Mouse (Mus musculus) myocyte (in vitro differentiated cells): ENCODE results near the gene Pcdh17. TPM values are rescaled to one million over a fixed set of nuclear protein-coding genes. Genes with fewer than 3 reads are reported as not detected.

Experiments used
- H3K27me3 ChIP-seq: one replicate; pipeline ENCODE4 v1.6.1; 2011; ENCODE audit not compliant: control insufficient read depth, insufficient read depth, insufficient read length
- H3K36me3 ChIP-seq: one replicate; pipeline ENCODE4 v1.6.1; 2011; ENCODE audit not compliant: control insufficient read depth, insufficient read depth
- H3K4me2 ChIP-seq: one replicate; pipeline ENCODE4 v1.6.1; 2011; ENCODE audit warnings: low read depth, control low read depth
- H3K4me3 ChIP-seq: one replicate; pipeline ENCODE4 v1.5.1; 2011; ENCODE audit warnings: mild to moderate bottlenecking, control low read depth, moderate library complexity
- H3K79me2 ChIP-seq: one replicate; pipeline ENCODE4 v1.6.1; 2011; ENCODE audit not compliant: control insufficient read depth, insufficient read depth
- H3ac ChIP-seq: one replicate; pipeline ENCODE4 v1.6.1; 2011; ENCODE audit not compliant: control insufficient read depth, insufficient read length
- CEBPB ChIP-seq: IDR thresholded peaks from 2 replicates; pipeline ENCODE4 v1.6.1; 2011; ENCODE audit warnings: mild to moderate bottlenecking, moderate library complexity; ENCODE audit not compliant: poor library complexity, insufficient read depth, severe bottlenecking
- E2F4 ChIP-seq: IDR thresholded peaks from one replicate; pipeline ENCODE4 v1.6.1; 2011; ENCODE audit warnings: mild to moderate bottlenecking, control low read depth, moderate library complexity; ENCODE audit not compliant: insufficient read depth
- MAX ChIP-seq: IDR thresholded peaks from one replicate; pipeline ENCODE4 v1.6.1; 2011; ENCODE audit warnings: low read depth, mild to moderate bottlenecking, control low read depth
- MYOD1 ChIP-seq, 3 experiments: IDR thresholded peaks; one replicate each; pipeline ENCODE4 v1.6.1; 2011; ENCODE audit warnings: control low read depth in 2 of 3, low read depth in 2 of 3, mild to moderate bottlenecking in 2 of 3, moderate library complexity in 1 of 3; ENCODE audit not compliant: insufficient read length in 2 of 3, control insufficient read depth in 1 of 3
- MYOG ChIP-seq, 3 experiments: IDR thresholded peaks; one replicate each; pipeline ENCODE4 v1.6.1; 2011; ENCODE audit warnings: control low read depth in 2 of 3, low read depth in 2 of 3, mild to moderate bottlenecking in 2 of 3; ENCODE audit not compliant: insufficient read length in 2 of 3, control insufficient read depth in 1 of 3, insufficient read depth in 1 of 3
- POLR2A ChIP-seq: IDR thresholded peaks from one replicate; pipeline ENCODE4 v1.6.1; 2011; ENCODE audit warnings: low read depth, mild to moderate bottlenecking, control low read depth, moderate library complexity; ENCODE audit not compliant: insufficient read length
- POLR2AphosphoS2 ChIP-seq: IDR thresholded peaks from one replicate; pipeline ENCODE4 v1.6.1; 2011; ENCODE audit warnings: low read depth, control low read depth; ENCODE audit not compliant: insufficient read length
- REST ChIP-seq: IDR thresholded peaks from one replicate; pipeline ENCODE4 v1.6.1; 2011; ENCODE audit warnings: mild to moderate bottlenecking, control low read depth, moderate library complexity; ENCODE audit not compliant: insufficient read depth, insufficient read length
- SRF ChIP-seq: IDR thresholded peaks from one replicate; pipeline ENCODE4 v1.6.1; 2011; ENCODE audit warnings: low read depth; ENCODE audit not compliant: control insufficient read depth, insufficient read length
- TCF12 ChIP-seq: IDR thresholded peaks from one replicate; pipeline ENCODE4 v1.6.1; 2011; ENCODE audit warnings: mild to moderate bottlenecking, control low read depth; ENCODE audit not compliant: poor library complexity, insufficient read depth, severe bottlenecking
- TCF3 ChIP-seq: IDR thresholded peaks from one replicate; pipeline ENCODE4 v1.6.1; 2011; ENCODE audit warnings: low read depth, control low read depth; ENCODE audit not compliant: insufficient read length
- USF1 ChIP-seq: IDR thresholded peaks from one replicate; pipeline ENCODE4 v1.6.1; 2011; ENCODE audit warnings: low read depth, mild to moderate bottlenecking, control low read depth, moderate library complexity
- polyA plus RNA-seq: library from polyadenylated mRNA; unstranded; fragments of >200 nt; fragmentation: generic; extraction: Trizol; gene quantifications from one replicate; pipeline ENCODE4 v1.2.1, GENCODE M21; 2012; ENCODE audit warnings: missing spikeins

The Pcdh17 gene
- polyA plus RNA-seq, 1 experiment = 0.08 TPM

DNA sequence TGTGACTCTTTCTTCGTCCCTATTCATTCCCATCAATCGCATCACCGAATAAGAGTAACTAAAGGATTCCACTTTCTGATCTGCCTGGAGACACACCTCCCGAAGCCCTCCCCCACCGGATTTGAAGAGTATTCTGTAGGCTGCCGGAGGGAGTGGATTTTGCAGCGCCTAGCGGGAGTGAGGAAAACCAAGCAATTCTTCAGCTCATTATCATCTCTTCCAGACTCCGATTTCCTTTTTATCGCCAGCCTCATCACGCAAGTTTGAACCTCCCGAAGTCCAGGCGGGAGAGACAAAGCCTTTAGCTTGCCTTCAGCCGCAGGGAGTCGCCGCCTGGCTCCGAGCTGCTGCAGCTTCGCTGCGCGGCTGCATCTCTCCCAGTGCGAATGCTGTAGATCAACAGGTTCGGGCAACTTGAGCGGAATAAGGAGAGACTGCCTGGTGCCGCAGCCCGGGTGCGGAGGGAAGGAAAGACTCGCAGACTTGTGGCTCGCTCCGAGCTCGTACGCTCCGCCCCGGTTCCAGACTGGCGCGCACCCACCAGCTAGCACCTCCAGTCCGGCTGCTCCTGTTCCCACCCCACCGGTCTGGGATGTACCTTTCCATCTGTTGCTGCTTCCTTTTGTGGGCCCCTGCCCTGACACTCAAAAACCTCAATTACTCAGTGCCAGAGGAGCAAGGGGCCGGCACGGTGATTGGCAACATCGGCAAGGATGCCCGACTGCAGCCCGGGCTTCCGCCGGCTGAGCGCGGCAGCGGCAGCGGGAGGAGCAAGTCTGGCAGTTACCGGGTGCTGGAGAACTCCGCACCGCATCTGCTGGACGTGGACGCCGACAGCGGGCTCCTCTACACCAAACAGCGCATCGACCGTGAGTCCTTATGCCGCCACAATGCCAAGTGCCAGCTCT, 2.4 kb downstream of the Pcdh17 start:
- Histone ChIP-seq H3K27me3 (peaks cover 7% of the 10 kb centered on the region), H3K36me3 (no peaks in the 10 kb centered on the region), H3K4me3 (no peak overlapping the region), H3K79me2 (no peaks in the 10 kb centered on the region), H3ac (no peak overlapping the region), H3K4me2 (peak overlapping the region; percentile 92)
- TF ChIP-seq MAX (no peak), MYOD1 (IDR thresholded peaks at IDR 0.05; ENCODE audit: control insufficient read depth in 1 of 3, insufficient read length in 2 of 3, low read depth in 2 of 3) (no peak), SRF (no peak), REST (no peak), MYOG (IDR thresholded peaks at IDR 0.05; ENCODE audit: control insufficient read depth in 1 of 3, insufficient read depth in 1 of 3, insufficient read length in 2 of 3, low read depth in 2 of 3) (no peak), POLR2A (no peak), CEBPB (no peak)

DNA sequence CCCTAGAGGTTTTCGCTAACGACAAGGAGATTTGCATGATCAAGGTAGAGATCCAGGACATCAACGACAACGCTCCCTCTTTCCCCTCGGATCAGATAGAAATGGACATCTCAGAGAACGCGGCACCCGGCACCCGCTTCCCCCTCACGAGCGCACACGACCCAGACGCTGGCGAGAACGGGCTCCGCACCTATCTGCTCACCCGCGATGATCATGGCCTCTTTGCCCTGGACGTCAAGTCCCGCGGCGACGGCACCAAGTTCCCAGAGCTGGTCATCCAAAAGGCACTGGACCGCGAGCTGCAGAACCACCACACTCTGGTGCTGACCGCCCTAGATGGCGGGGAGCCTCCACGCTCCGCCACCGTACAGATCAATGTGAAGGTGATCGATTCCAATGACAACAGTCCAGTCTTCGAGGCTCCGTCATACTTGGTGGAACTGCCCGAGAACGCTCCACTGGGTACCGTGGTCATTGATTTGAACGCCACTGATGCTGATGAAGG, 3.1 kb downstream of the Pcdh17 start:
- no peak for TF ChIP-seq CEBPB
- TF ChIP-seq USF1 = no peak
- TF ChIP-seq TCF12 = no peak
- TF ChIP-seq E2F4 = no peak
- no peak for TF ChIP-seq MAX
- TF ChIP-seq POLR2A = no peak
- TF ChIP-seq REST = no peak
- Histone ChIP-seq H3K36me3 (no peaks in the 10 kb centered on the region), H3K4me2 (no peak overlapping the region), H3ac (no peak overlapping the region), H3K79me2 (no peaks in the 10 kb centered on the region), H3K27me3 (peaks cover 7% of the 10 kb centered on the region), H3K4me3 (no peak overlapping the region)

DNA sequence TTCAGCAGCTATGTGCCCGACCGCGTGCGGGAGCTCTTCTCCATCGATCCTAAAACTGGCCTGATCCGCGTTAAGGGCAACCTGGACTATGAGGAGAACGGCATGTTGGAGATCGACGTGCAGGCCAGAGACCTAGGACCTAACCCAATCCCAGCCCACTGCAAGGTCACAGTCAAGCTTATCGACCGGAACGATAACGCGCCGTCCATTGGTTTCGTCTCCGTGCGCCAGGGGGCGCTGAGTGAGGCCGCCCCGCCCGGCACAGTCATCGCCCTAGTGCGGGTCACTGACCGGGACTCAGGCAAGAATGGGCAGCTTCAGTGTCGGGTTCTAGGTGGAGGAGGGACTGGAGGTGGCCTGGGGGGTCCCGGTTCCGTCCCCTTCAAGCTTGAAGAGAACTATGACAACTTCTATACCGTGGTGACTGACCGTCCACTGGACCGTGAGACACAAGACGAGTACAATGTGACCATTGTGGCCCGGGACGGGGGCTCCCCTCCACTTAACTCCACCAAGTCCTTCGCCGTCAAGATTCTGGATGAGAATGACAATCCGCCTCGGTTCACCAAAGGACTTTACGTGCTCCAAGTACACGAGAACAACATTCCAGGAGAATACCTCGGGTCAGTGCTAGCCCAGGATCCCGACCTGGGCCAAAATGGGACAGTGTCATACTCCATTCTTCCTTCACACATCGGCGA, 3.7 kb downstream of the Pcdh17 start:
- peaks cover 7% of the 10 kb centered on the region for H3K27me3 ChIP-seq
- TF ChIP-seq TCF12 (no peak), MYOD1 (IDR thresholded peaks at IDR 0.05; ENCODE audit: control insufficient read depth in 1 of 3, insufficient read length in 2 of 3, low read depth in 2 of 3) (no peak), POLR2A (no peak)
- H3K4me3 ChIP-seq = no peak overlapping the region
- no peak overlapping the region for H3ac ChIP-seq
- no peaks in the 10 kb centered on the region for H3K36me3 ChIP-seq
- no peak overlapping the region for H3K4me2 ChIP-seq
- H3K79me2 ChIP-seq = no peaks in the 10 kb centered on the region

DNA sequence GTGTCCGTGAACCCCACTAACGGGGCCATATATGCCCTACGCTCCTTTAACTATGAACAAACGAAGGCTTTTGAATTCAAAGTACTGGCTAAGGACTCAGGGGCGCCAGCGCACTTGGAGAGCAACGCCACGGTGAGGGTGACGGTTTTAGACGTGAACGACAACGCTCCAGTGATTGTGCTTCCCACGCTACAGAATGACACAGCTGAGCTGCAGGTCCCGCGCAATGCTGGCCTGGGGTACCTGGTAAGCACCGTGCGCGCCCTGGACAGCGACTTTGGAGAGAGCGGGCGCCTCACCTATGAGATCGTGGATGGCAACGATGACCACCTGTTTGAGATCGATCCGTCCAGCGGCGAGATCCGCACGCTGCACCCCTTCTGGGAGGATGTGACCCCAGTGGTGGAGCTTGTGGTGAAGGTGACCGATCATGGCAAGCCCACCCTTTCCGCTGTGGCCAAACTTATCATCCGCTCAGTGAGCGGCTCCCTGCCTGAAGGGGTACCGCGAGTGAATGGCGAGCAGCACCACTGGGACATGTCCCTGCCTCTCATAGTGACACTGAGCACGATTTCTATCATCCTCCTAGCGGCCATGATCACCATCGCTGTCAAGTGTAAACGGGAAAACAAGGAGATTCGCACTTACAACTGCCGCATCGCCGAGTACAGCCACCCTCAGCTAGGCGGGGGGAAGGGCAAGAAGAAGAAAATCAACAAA, 4.5 kb downstream of the Pcdh17 start:
- H3K4me3 ChIP-seq = no peak overlapping the region

DNA sequence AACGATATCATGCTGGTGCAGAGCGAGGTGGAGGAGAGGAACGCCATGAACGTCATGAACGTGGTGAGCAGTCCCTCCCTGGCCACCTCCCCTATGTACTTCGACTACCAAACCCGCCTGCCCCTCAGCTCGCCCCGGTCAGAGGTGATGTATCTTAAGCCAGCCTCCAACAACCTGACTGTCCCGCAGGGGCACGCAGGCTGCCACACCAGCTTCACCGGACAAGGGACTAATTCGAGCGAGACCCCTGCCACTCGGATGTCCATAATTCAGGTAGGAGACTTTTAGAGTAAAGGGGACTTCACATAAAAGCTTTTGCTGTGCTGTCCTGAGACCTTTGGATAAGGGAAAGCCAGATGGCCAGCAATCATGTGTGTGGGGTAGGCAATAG, 5.0 kb downstream of the Pcdh17 start:
- H3K4me3 ChIP-seq = no peak overlapping the region
- H3K79me2 ChIP-seq = no peaks in the 10 kb centered on the region
- H3K36me3 ChIP-seq = no peaks in the 10 kb centered on the region
- TF ChIP-seq CEBPB (no peak), USF1 (no peak), MAX (no peak), SRF (no peak), E2F4 (no peak), POLR2AphosphoS2 (no peak), TCF3 (no peak), MYOD1 (IDR thresholded peaks at IDR 0.05; ENCODE audit: control insufficient read depth in 1 of 3, insufficient read length in 2 of 3, low read depth in 2 of 3) (no peak), POLR2A (no peak)
- H3K4me2 ChIP-seq = no peak overlapping the region
- no peak overlapping the region for H3ac ChIP-seq
- H3K27me3 ChIP-seq = peaks cover 7% of the 10 kb centered on the region

More for the DNA sequence above, 4.5 kb downstream of the Pcdh17 start:
- TF ChIP-seq TCF3 (no peak), MYOG (IDR thresholded peaks at IDR 0.05; ENCODE audit: control insufficient read depth in 1 of 3, insufficient read depth in 1 of 3, insufficient read length in 2 of 3, low read depth in 2 of 3) (no peak), SRF (no peak)
- Histone ChIP-seq H3K36me3 (no peaks in the 10 kb centered on the region), H3K4me2 (no peak overlapping the region), H3K79me2 (no peaks in the 10 kb centered on the region), H3K27me3 (peaks cover 7% of the 10 kb centered on the region), H3ac (no peak overlapping the region)
